Mouse (Mus musculus) liver, embryonic 11.5 days (tissue): ENCODE results near the gene Sgtb. TPM values are rescaled to one million over a fixed set of nuclear protein-coding genes. Genes with fewer than 3 reads are reported as not detected.
A peak's percentile ranks its signal among the peaks of the same experiment; 100 is the strongest.

Experiments used
- ATAC-seq: fragments of 200-750 bp; cut with Nextera tagmentation; replicated peaks from 2 replicates; pipeline ENCODE4 v1.8.0; 2017; ENCODE audit warnings: moderate number of reproducible peaks, mild to moderate bottlenecking, moderate TSS enrichment, moderate library complexity; ENCODE audit not compliant: low FRiP score
- DNase-seq: peaks from one replicate; pipeline ENCODE4 v3.0.0-alpha.2; 2017; ENCODE audit warnings: low spot score
- H3K27ac ChIP-seq: fragments of 300-500 bp; sonication (generic); 2 replicates; pipeline ENCODE4 v1.5.1; 2014; ENCODE audit warnings: mild to moderate bottlenecking, low read depth, low read length, control low read depth
- H3K27me3 ChIP-seq: fragments of 300-500 bp; sonication (generic); replicated peaks from 2 replicates; pipeline ENCODE4 v1.6.1; 2014; ENCODE audit warnings: low read length, mixed read lengths; ENCODE audit not compliant: control insufficient read depth, insufficient read depth
- H3K36me3 ChIP-seq: fragments of 300-500 bp; sonication (generic); 2 replicates; pipeline ENCODE4 v1.6.1; 2014; ENCODE audit warnings: mild to moderate bottlenecking, low read length, moderate library complexity, mixed read lengths; ENCODE audit not compliant: control insufficient read depth, insufficient read depth
- H3K4me1 ChIP-seq: fragments of 300-500 bp; sonication (generic); replicated peaks from 2 replicates; pipeline ENCODE4 v1.6.1; 2014; ENCODE audit warnings: low read length, mixed read lengths; ENCODE audit not compliant: control insufficient read depth, insufficient read depth
- H3K4me2 ChIP-seq: fragments of 300-500 bp; sonication (generic); 2 replicates; pipeline ENCODE4 v1.6.1; 2014; ENCODE audit warnings: mild to moderate bottlenecking, control low read depth, moderate library complexity
- H3K4me3 ChIP-seq: fragments of 300-500 bp; sonication (generic); 2 replicates; pipeline ENCODE4 v1.5.1; 2014; ENCODE audit warnings: low read depth, low read length, control low read depth
- H3K9ac ChIP-seq: fragments of 300-500 bp; sonication (generic); 2 replicates; pipeline ENCODE4 v1.6.1; 2014; ENCODE audit warnings: low read depth, low read length, control low read depth
- H3K9me3 ChIP-seq: fragments of 300-500 bp; sonication (generic); 2 replicates; pipeline ENCODE4 v1.6.1; 2016; ENCODE audit warnings: low read length, inconsistent platforms, mixed read lengths; ENCODE audit not compliant: control insufficient read depth
- WGBS: fragments of 180-500 bp; shearing (Covaris S2); extraction: QIAGEN DNeasy Blood & Tissue Kit; methylation state at CpG from one replicate; pipeline ENCODE4 v1.1.7; 2014; 5-methylcytosine and 5-hydroxymethylcytosine counted together
- polyA plus RNA-seq: library from polyadenylated mRNA; unstranded; fragments of >200 nt; fragmentation: Nextera tagmentation; extraction: Ambion mirVana; gene quantifications from 2 replicates; pipeline ENCODE4 v1.2.1, GENCODE M21; 2014

Gene Sgtb
- 2.1 and 2.7 TPM in 2 replicates for polyA plus RNA-seq

DNA sequence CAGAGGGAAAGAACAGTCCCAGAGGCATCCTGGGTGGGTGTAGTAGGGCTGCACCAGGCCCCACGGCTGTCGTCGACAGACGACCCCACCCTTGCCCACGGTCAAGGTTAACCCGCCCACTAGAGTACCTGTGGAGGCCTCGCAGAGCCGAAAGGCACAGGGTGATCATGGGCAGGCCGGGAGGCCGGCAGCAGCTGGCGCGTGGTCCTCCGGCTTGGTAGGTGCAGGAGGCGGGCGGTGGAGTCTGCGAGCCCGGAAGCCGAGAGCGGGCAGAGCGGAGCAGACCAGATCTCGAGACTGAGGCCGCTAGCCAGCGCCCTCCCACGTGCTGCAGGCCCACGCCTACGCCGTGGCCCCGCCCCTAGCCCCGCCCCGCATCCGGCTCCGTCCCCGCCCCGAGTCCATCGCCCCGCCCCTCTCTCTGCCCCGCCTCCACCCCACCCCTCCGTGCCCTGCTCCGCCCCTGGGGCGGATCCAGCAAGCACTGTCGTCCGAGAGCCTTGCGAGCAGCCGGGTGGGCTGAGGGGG, at the start of gene Sgtb, which contains the start of gene Nln:
Sgtb (plus strand) TSS at position 454 of the 528 bp plus-strand sequence.
Nln (minus strand) TSS at position 327 of the 528 bp plus-strand sequence.
- Histone ChIP-seq H3K4me3 (peak within 1 kb of the TSS; percentile 81), H3K27ac (peak within 1 kb of the TSS; percentile 77), H3K27me3 (no peaks in the 10 kb centered on the region), H3K9ac (peak within 1 kb of the TSS; percentile 80), H3K9me3 (no peaks in the 10 kb centered on the region), H3K4me2 (peak within 1 kb of the TSS; percentile 100), H3K36me3 (peaks cover 4% of the 10 kb centered on the region; the same call in 1 of the 2 replicates), H3K4me1 (peaks cover 10% of the 10 kb centered on the region)
- peak; percentile 98 for ATAC-seq
- WGBS, result 0% methylated on average over 32 of the region's 44 CpGs
- peak; percentile 91 for DNase-seq

DNA sequence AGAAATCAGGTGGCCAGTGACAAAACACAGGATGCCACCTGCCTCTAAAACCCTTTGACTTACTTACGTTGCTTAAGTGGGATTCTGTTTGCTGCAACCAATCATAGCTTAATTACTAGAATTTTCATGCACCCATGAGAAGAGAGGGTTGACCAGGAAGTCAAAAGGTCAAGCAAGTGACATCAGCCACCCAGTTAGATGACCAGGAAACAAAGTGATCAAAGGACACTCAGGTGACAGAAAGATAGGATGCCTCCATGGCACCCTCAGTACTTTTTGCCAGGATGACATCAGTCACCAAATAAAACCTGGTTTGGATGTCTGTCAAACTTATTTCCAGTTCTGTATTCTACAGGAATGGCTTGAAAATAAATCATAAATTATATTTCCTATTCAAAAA, 49.3 kb upstream of the Sgtb start:
- ATAC-seq, result no peak
- Histone ChIP-seq H3K36me3 (peaks cover 2% of the 10 kb centered on the region; the same call in 1 of the 2 replicates), H3K4me3 (no peak overlapping the region)

DNA sequence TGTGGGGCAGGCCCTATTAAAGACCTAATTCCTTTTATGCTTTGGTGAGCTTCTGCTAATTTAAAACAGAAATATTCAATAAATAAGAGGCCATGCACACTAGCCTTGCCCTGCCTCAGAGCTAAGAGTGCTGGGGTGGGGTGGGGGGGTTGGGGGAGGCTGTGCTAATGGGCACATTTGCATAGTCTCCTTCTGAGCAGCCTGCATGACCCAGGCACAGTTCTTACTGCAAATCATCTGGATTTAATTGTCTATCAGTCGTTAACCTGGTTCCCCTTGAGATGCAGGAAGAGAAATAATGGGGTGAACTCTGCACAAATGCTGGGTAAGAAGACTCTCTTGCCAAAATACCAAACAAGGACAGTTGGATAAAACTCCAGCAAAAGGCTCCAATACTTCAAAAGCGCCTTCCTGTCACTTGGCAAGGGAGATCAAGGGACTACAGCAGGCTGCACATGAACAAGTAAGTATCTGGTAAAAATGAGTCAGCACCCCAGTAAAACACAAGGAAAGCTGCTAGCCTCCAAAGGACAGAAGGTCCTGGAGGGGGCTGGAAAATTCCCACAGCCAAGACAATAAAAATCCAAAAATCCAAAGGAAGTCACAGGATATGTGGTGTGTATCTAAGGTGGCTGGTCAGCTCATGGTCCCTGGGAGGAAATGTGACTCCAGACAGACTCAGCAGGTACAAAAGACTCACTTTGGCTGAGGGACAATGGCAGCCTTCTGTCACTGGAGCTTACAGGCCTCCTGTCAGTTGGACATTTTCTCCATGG, 47.4 kb upstream of the Sgtb start:
- ATAC-seq, result no peak
- Histone ChIP-seq H3K36me3 (no peaks in the 10 kb centered on the region; the same call in 1 of the 2 replicates), H3K4me1 (no peaks in the 10 kb centered on the region; the same call in 1 of the 2 replicates), H3K27me3 (no peaks in the 10 kb centered on the region), H3K9me3 (no peaks in the 10 kb centered on the region), H3K9ac (no peak overlapping the region), H3K4me3 (no peak overlapping the region), H3K4me2 (no peak overlapping the region), H3K27ac (no peak overlapping the region)
- WGBS, result 81% methylated on average over 2 of the region's 2 CpGs
- DNase-seq, result no peak

More for the DNA sequence above, 49.3 kb upstream of the Sgtb start:
- Histone ChIP-seq H3K9ac (no peak overlapping the region), H3K27ac (no peak overlapping the region), H3K9me3 (no peaks in the 10 kb centered on the region), H3K27me3 (no peaks in the 10 kb centered on the region), H3K4me1 (no peaks in the 10 kb centered on the region; the same call in 1 of the 2 replicates), H3K4me2 (no peak overlapping the region)
- no peak for DNase-seq
- WGBS, result 86% methylated on average over 1 of the region's 1 CpGs

GRCm38 (mm10) chr13:104063061-104063460, 46.5 kb upstream of the Sgtb start:
- ATAC-seq (no peak), DNase-seq (no peak)
- Histone ChIP-seq H3K27ac (no peak overlapping the region), H3K9ac (no peak overlapping the region), H3K9me3 (no peaks in the 10 kb centered on the region), H3K27me3 (no peaks in the 10 kb centered on the region), H3K4me3 (no peak overlapping the region), H3K4me1 (no peaks in the 10 kb centered on the region; the same call in 1 of the 2 replicates), H3K4me2 (no peak overlapping the region), H3K36me3 (no peaks in the 10 kb centered on the region; the same call in 1 of the 2 replicates)
- 79% methylated on average over 9 of the region's 9 CpGs for WGBS

- no peak overlapping the region for H3K27ac ChIP-seq
- 88% methylated on average over 2 of the region's 2 CpGs for WGBS
Observed at GRCm38 (mm10) chr13:104065649-104066347, 43.7 kb upstream of the Sgtb start.

DNA sequence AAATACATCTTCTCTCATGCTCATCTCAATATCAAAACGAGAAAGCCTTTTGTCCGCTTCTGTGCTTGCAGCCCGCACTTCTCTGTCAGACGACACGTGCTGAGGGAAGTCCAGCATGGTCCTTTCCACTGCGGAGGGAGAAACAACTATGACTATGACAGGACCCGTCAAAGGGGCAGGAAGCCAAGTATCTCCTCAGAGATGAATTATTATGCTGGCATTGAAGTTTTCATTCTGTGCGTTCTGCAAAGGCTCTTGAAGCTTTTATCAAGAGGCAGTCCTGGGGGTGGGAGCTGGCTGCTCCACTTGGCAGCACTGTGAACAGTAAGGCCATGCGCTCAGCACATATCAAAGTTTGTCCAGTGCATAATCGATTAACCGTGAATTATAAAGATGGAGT, 40.3 kb upstream of the Sgtb start:
- ATAC-seq (no peak), DNase-seq (no peak)
- Histone ChIP-seq H3K9ac (no peak overlapping the region), H3K27me3 (no peaks in the 10 kb centered on the region), H3K36me3 (no peaks in the 10 kb centered on the region; the same call in 1 of the 2 replicates), H3K4me3 (no peak overlapping the region), H3K4me1 (no peaks in the 10 kb centered on the region), H3K27ac (no peak overlapping the region), H3K4me2 (no peak overlapping the region), H3K9me3 (no peaks in the 10 kb centered on the region)
- WGBS, result 90% methylated on average over 11 of the region's 11 CpGs

More at GRCm38 (mm10) chr13:104065649-104066347, 43.7 kb upstream of the Sgtb start:
- Histone ChIP-seq H3K4me3 (no peak overlapping the region), H3K9ac (no peak overlapping the region), H3K4me2 (no peak overlapping the region), H3K4me1 (no peaks in the 10 kb centered on the region), H3K9me3 (no peaks in the 10 kb centered on the region), H3K27me3 (no peaks in the 10 kb centered on the region), H3K36me3 (no peaks in the 10 kb centered on the region; the same call in 1 of the 2 replicates)
- DNase-seq (no peak), ATAC-seq (no peak)

GRCm38 (mm10) chr13:104070703-104071102, 38.8 kb upstream of the Sgtb start:
- no peak for ATAC-seq
- no peaks in the 10 kb centered on the region for H3K9me3 ChIP-seq
- no peak overlapping the region for H3K4me2 ChIP-seq
- H3K27me3 ChIP-seq, result no peaks in the 10 kb centered on the region
- H3K4me3 ChIP-seq, result no peak overlapping the region
- H3K9ac ChIP-seq, result no peak overlapping the region
- no peak overlapping the region for H3K27ac ChIP-seq
- no peak for DNase-seq
- peaks cover 6% of the 10 kb centered on the region for H3K4me1 ChIP-seq
- H3K36me3 ChIP-seq, result no peaks in the 10 kb centered on the region; the same call in 1 of the 2 replicates
- 71% methylated on average over 3 of the region's 3 CpGs for WGBS

DNA sequence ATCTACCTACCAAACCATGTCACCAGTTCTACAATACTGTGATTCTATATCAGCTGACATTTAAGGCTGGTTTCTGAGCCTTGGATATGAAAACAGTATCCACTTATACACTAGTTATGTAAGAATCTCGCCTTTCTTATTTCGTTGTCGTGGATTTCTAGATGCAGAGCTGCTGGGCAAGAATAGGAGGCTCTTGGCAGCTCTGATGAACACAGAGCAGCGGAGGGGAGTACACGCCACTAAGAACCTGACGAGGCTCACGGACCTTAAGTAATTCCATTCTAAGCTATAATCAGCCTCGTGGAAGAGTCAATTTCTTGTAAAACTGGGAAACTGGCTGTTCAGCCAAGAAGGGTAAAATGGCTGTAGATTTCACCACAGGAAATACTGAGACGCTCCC, 37.2 kb upstream of the Sgtb start:
- Histone ChIP-seq H3K27me3 (no peaks in the 10 kb centered on the region), H3K9ac (no peak overlapping the region), H3K4me1 (peaks cover 6% of the 10 kb centered on the region), H3K4me2 (no peak overlapping the region), H3K27ac (no peak overlapping the region), H3K36me3 (no peaks in the 10 kb centered on the region), H3K4me3 (no peak overlapping the region), H3K9me3 (no peaks in the 10 kb centered on the region)
- WGBS, result 94% methylated on average over 9 of the region's 9 CpGs
- DNase-seq (no peak), ATAC-seq (no peak)
